Mouse (Mus musculus) heart, postnatal 4 days (tissue): ENCODE measurements around the gene 5830411N06Rik. TPM values are rescaled to one million over a fixed set of nuclear protein-coding genes. Genes with fewer than 3 reads are reported as not detected.

Source experiments
- total RNA-seq, 2 experiments: library from RNA; stranded (reverse); gene quantifications; 2 replicates each; pipeline ENCODE4 v1.2.3; 2021

5830411N06Rik gene
- total RNA-seq, 2 experiments from 2014 or later, result not detected

Other genes with a start within 250 kb of the 5830411N06Rik start
- gene Zfp511, start 210.9 kb upstream of the 5830411N06Rik start, total RNA-seq, result 10 to 100 TPM; 14.6 to 17.9 TPM
- gene Tubgcp2, start 210.6 kb upstream of the 5830411N06Rik start, total RNA-seq, result 10 to 100 TPM; 45.3 to 45.8 TPM
- not detected for gene Msx3, start 198.2 kb upstream of the 5830411N06Rik start, total RNA-seq
- gene Caly, start 164.7 kb upstream of the 5830411N06Rik start, total RNA-seq, result under 1 TPM in 1 of 2 experiments, not detected in 1; 0.34 TPM
- gene Prap1, start 153.9 kb upstream of the 5830411N06Rik start, total RNA-seq, result not detected
- gene Fuom, start 144.8 kb upstream of the 5830411N06Rik start, total RNA-seq, result 100 to 1,000 TPM; 106 to 119 TPM
- gene Paox, start 131.5 kb upstream of the 5830411N06Rik start, total RNA-seq, result 1 to 10 TPM; 4.5 TPM
- gene Echs1, start 130.8 kb upstream of the 5830411N06Rik start, total RNA-seq, result 100 to 1,000 TPM; 190 to 210 TPM
- 10 to 100 TPM; 22.3 to 25.6 TPM for gene Mtg1, start 109.7 kb upstream of the 5830411N06Rik start, total RNA-seq
- gene Sprn, start 92.4 kb upstream of the 5830411N06Rik start, total RNA-seq, result under 1 TPM; 0.17 to 0.27 TPM
- gene Olfr522, start 82.5 kb upstream of the 5830411N06Rik start, total RNA-seq, result not detected
- gene Olfr523, start 74.1 kb upstream of the 5830411N06Rik start, total RNA-seq, result not detected
- not detected for gene Olfr524, start 41.3 kb upstream of the 5830411N06Rik start, total RNA-seq
- gene Cd163l1, start 29.0 kb upstream of the 5830411N06Rik start, total RNA-seq, result under 1 TPM in 1 of 2 experiments, not detected in 1; 0.07 TPM
- gene Olfr525, start 73.6 kb downstream of the 5830411N06Rik start, total RNA-seq, result not detected
- not detected for gene Olfr527, start 86.7 kb downstream of the 5830411N06Rik start, total RNA-seq
- not detected for gene Olfr60, start 114.4 kb downstream of the 5830411N06Rik start, total RNA-seq
- gene Olfr530, start 129.0 kb downstream of the 5830411N06Rik start, total RNA-seq, result not detected
- gene Olfr531, start 155.6 kb downstream of the 5830411N06Rik start, total RNA-seq, result not detected
- not detected for gene Olfr532, start 174.4 kb downstream of the 5830411N06Rik start, total RNA-seq
- not detected for gene Olfr533, start 216.1 kb downstream of the 5830411N06Rik start, total RNA-seq
- not detected for gene Olfr535, start 236.9 kb downstream of the 5830411N06Rik start, total RNA-seq